Mouse (Mus musculus) testis, adult 2 months (tissue): ENCODE measurements around the gene Naaa.

ENCODE experiments used
- CTCF ChIP-seq: fragments of 200-500 bp; IDR thresholded peaks from 2 replicates; pipeline ENCODE4 v1.5.1; 2012; ENCODE audit warnings: low read depth, mild to moderate bottlenecking, inconsistent platforms, low read length, moderate library complexity; ENCODE audit not compliant: control insufficient read depth, insufficient read depth, insufficient replicate concordance
- POLR2A ChIP-seq: fragments of 200-500 bp; IDR thresholded peaks from 2 replicates; pipeline ENCODE4 v1.6.1; 2012; ENCODE audit warnings: low read depth, mild to moderate bottlenecking, inconsistent platforms, low read length, moderate library complexity; ENCODE audit not compliant: control insufficient read depth

- TF ChIP-seq CTCF (no peak), POLR2A (no peak)
Observed at GRCm38 (mm10) chr5:92291652-92292414, 13.9 kb upstream of the Naaa start.
